Mouse (Mus musculus): ENCODE data around the gene Gm4301.
"Not testable (repeated sequence)": the region's sequence is repeated elsewhere in the genome, so short reads cannot be mapped to it uniquely, and the experiment has no call there.

The Gm4301 gene

GRCm38 (mm10) chr10:100335376-100335775, at the start of gene Gm4301:
TSS of gene Gm4301 (plus strand) at chr10:100335676.
- not testable (repeated sequence) for DNase-seq (ENCODE audit: extremely low read depth, insufficient read length, low spot score)

- no peak for DNase-seq (ENCODE audit: extremely low read depth, insufficient read length, low spot score)
Measured at GRCm38 (mm10) chr10:100296105-100296504, 39.4 kb upstream of the Gm4301 start.

GRCm38 (mm10) chr10:100300106-100300505, 35.4 kb upstream of the Gm4301 start:
- not testable (repeated sequence) for DNase-seq (ENCODE audit: extremely low read depth, insufficient read length, low spot score)

GRCm38 (mm10) chr10:100340536-100340935, 5.1 kb downstream of the Gm4301 start, which contains the start of gene Gm4302:
TSS of gene Gm4302 (plus strand) at chr10:100340836.
- not testable (repeated sequence) for DNase-seq (ENCODE audit: extremely low read depth, insufficient read length, low spot score)

GRCm38 (mm10) chr10:100345672-100346071, 10.2 kb downstream of the Gm4301 start, which contains the start of gene Gm4303:
TSS of gene Gm4303 (plus strand) at chr10:100345972.
- DNase-seq (ENCODE audit: extremely low read depth, insufficient read length, low spot score): not testable (repeated sequence)

GRCm38 (mm10) chr10:100350793-100351192, 15.3 kb downstream of the Gm4301 start, which contains the start of gene Gm4305:
TSS of gene Gm4305 (plus strand) at chr10:100351093.
- DNase-seq (ENCODE audit: extremely low read depth, insufficient read length, low spot score): not testable (repeated sequence)

- DNase-seq (ENCODE audit: extremely low read depth, insufficient read length, low spot score): not testable (repeated sequence)
Measured at GRCm38 (mm10) chr10:100356841-100357240, 21.4 kb downstream of the Gm4301 start.

GRCm38 (mm10) chr10:100361038-100361437, 25.6 kb downstream of the Gm4301 start, which contains the start of gene Gm4307:
TSS of gene Gm4307 (plus strand) at chr10:100361338.
- DNase-seq (ENCODE audit: extremely low read depth, insufficient read length, low spot score): not testable (repeated sequence)

- DNase-seq (ENCODE audit: extremely low read depth, insufficient read length, low spot score): not testable (repeated sequence)
Measured at GRCm38 (mm10) chr10:100382460-100382859, 47.0 kb downstream of the Gm4301 start, which contains the start of gene Gm4312. TSS of gene Gm4312 (minus strand) at chr10:100382560.
